Mouse (Mus musculus) C2C12 (cell line): ENCODE measurements around the gene Tmod4.

ENCODE experiments used
- CEBPB ChIP-seq: IDR thresholded peaks from one replicate; pipeline ENCODE4 v1.6.1; 2011; ENCODE audit warnings: low read depth, mild to moderate bottlenecking, control low read depth, moderate library complexity
- CTCF ChIP-seq: IDR thresholded peaks from one replicate; pipeline ENCODE4 v1.5.1; 2011; ENCODE audit not compliant: control insufficient read depth, insufficient read depth, insufficient read length
- USF1 ChIP-seq: IDR thresholded peaks from one replicate; pipeline ENCODE4 v1.6.1; 2011; ENCODE audit warnings: low read depth, mild to moderate bottlenecking, control low read depth, moderate library complexity

DNA sequence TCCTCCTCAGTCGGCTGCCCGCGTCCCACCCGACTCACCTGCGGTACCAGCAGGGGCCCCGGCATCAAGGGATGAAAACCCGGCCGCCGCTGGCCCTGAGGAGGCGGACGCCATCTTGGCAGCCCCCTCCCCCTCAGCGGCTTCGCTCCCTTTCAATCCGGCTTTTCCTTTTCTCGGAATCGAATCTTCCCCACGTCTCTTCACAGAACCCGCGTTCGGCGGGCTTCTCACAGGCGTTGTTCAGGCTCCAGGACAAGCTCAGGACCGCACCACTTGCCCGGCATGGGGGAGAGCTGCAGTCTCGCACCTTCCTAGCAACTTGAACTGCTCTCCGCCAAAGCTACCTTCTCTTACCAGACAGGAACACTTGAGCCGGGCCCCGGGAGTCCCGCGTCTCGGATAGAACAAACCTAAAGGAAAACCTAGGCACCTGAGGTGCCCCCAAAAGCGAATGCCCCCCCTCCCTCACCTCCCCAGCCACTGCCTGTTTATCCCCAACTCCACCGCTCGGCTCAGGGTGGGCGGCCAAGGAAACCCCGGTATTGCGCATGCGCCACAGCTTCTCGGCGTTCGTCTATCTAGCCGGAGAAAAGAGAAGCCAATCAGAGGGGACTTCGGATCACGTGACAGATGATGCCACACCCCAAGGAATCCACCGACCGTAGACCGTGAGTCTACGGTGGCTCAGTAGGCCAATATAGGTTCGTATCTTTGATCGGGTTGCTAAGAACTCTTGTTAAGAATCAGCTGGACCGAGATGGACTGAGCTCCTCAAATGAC, 17.7 kb upstream of the Tmod4 start, which contains the start of gene Pip5k1a:
- TF ChIP-seq USF1 = peak; percentile 99
- TF ChIP-seq CEBPB = no peak
- TF ChIP-seq CTCF = no peak
